Mouse (Mus musculus): ENCODE results near the gene Dscaml1. TPM values are rescaled to one million over a fixed set of nuclear protein-coding genes. Genes with fewer than 3 reads are reported as not detected.

Dscaml1 gene
- polyA plus RNA-seq, 1 experiment from 2014 or later, result 0.23 TPM

GRCm38 (mm10) chr9:45439025-45439424 is 12.6 kb downstream of the Dscaml1 start:
- 82% methylated on average over 4 of the region's 4 CpGs for WGBS
- no peaks in the 10 kb centered on the region for H3K36me3 ChIP-seq
- no peak for DNase-seq (ENCODE audit: low spot score)
- H3K27me3 ChIP-seq (ENCODE audit: low read depth, poor library complexity, severe bottlenecking), result peaks cover 14% of the 10 kb centered on the region; the same call in 1 of the 2 replicates
- no peak overlapping the region for H3K27ac ChIP-seq (replicated peaks)
- H3K4me1 ChIP-seq, result peaks cover 9% of the 10 kb centered on the region
- no peaks in the 10 kb centered on the region for H3K9me3 ChIP-seq (replicated peaks)
- H3K4me3 ChIP-seq, result no peak overlapping the region

- no peak for DNase-seq (ENCODE audit: low spot score)
- no peaks in the 10 kb centered on the region for H3K9me3 ChIP-seq (replicated peaks)
- H3K4me1 ChIP-seq, result peaks cover 9% of the 10 kb centered on the region
- no peaks in the 10 kb centered on the region for H3K36me3 ChIP-seq
- H3K27me3 ChIP-seq (ENCODE audit: low read depth, poor library complexity, severe bottlenecking), result peaks cover 9% of the 10 kb centered on the region; the same call in 1 of the 2 replicates
- no peak overlapping the region for H3K27ac ChIP-seq (replicated peaks)
- 87% methylated on average over 16 of the region's 16 CpGs for WGBS
- H3K4me3 ChIP-seq, result no peak overlapping the region
Measured at GRCm38 (mm10) chr9:45440083-45440784, 13.8 kb downstream of the Dscaml1 start.

GRCm38 (mm10) chr9:45444251-45444798 is 17.9 kb downstream of the Dscaml1 start:
- H3K4me1 ChIP-seq, result peaks cover 9% of the 10 kb centered on the region
- H3K36me3 ChIP-seq, result no peaks in the 10 kb centered on the region
- peaks cover 29% of the 10 kb centered on the region for H3K27me3 ChIP-seq (ENCODE audit: low read depth, poor library complexity, severe bottlenecking)
- H3K4me3 ChIP-seq, result no peak overlapping the region
- WGBS, result 84% methylated on average over 5 of the region's 5 CpGs
- H3K27ac ChIP-seq (replicated peaks), result no peak overlapping the region
- no peaks in the 10 kb centered on the region for H3K9me3 ChIP-seq (replicated peaks)
- no peak for DNase-seq (ENCODE audit: low spot score)

- H3K4me3 ChIP-seq, result no peak overlapping the region
- 80% methylated on average over 4 of the region's 4 CpGs for WGBS
- H3K27ac ChIP-seq (replicated peaks), result no peak overlapping the region
- H3K27me3 ChIP-seq (ENCODE audit: low read depth, poor library complexity, severe bottlenecking), result peaks cover 30% of the 10 kb centered on the region
- no peaks in the 10 kb centered on the region for H3K9me3 ChIP-seq (replicated peaks)
- H3K36me3 ChIP-seq, result no peaks in the 10 kb centered on the region
- peaks cover 3% of the 10 kb centered on the region; the same call in 1 of the 2 replicates for H3K4me1 ChIP-seq
- no peak for DNase-seq (ENCODE audit: low spot score)
Measured at GRCm38 (mm10) chr9:45449658-45450057, 23.2 kb downstream of the Dscaml1 start.

- Histone ChIP-seq H3K4me3 (no peak overlapping the region), H3K27ac (replicated peaks) (no peak overlapping the region), H3K27me3 (ENCODE audit: low read depth, poor library complexity, severe bottlenecking) (peaks cover 30% of the 10 kb centered on the region), H3K9me3 (replicated peaks) (no peaks in the 10 kb centered on the region), H3K4me1 (peaks cover 7% of the 10 kb centered on the region; the same call in 1 of the 2 replicates), H3K36me3 (no peaks in the 10 kb centered on the region)
- DNase-seq (ENCODE audit: low spot score), result no peak
- WGBS, result 91% methylated on average over 4 of the region's 4 CpGs
Measured at GRCm38 (mm10) chr9:45451346-45451745, 24.9 kb downstream of the Dscaml1 start.

GRCm38 (mm10) chr9:45454032-45454431 is 27.6 kb downstream of the Dscaml1 start:
- no peaks in the 10 kb centered on the region for H3K9me3 ChIP-seq (replicated peaks)
- DNase-seq (ENCODE audit: low spot score), result no peak
- H3K27me3 ChIP-seq (ENCODE audit: low read depth, poor library complexity, severe bottlenecking), result 0 out of 2 replicates have a peak, but pooled peaks cover 4% of the 10 kb centered on the region
- 85% methylated on average over 10 of the region's 10 CpGs for WGBS
- H3K27ac ChIP-seq (replicated peaks), result no peak overlapping the region
- no peaks in the 10 kb centered on the region for H3K36me3 ChIP-seq
- H3K4me1 ChIP-seq, result peaks cover 13% of the 10 kb centered on the region
- H3K4me3 ChIP-seq, result no peak overlapping the region

- no peak for DNase-seq (ENCODE audit: low spot score)
- Histone ChIP-seq H3K36me3 (no peaks in the 10 kb centered on the region), H3K27ac (replicated peaks) (no peak overlapping the region), H3K4me3 (no peak overlapping the region), H3K9me3 (replicated peaks) (no peaks in the 10 kb centered on the region), H3K27me3 (ENCODE audit: low read depth, poor library complexity, severe bottlenecking) (no peaks in the 10 kb centered on the region), H3K4me1 (peaks cover 13% of the 10 kb centered on the region)
- WGBS, result 73% methylated on average over 8 of the region's 8 CpGs
Measured at GRCm38 (mm10) chr9:45454889-45455610, 28.6 kb downstream of the Dscaml1 start.

- H3K27ac ChIP-seq (replicated peaks), result no peak overlapping the region
- no peak overlapping the region for H3K4me3 ChIP-seq
- H3K27me3 ChIP-seq (ENCODE audit: low read depth, poor library complexity, severe bottlenecking), result no peaks in the 10 kb centered on the region
- 63% methylated on average over 7 of the region's 7 CpGs for WGBS
- DNase-seq (ENCODE audit: low spot score), result no peak
- peaks cover 13% of the 10 kb centered on the region for H3K4me1 ChIP-seq
- no peaks in the 10 kb centered on the region for H3K9me3 ChIP-seq (replicated peaks)
- no peaks in the 10 kb centered on the region for H3K36me3 ChIP-seq
Measured at GRCm38 (mm10) chr9:45457200-45457599, 30.8 kb downstream of the Dscaml1 start.

GRCm38 (mm10) chr9:45458363-45458762 is 31.9 kb downstream of the Dscaml1 start:
- H3K9me3 ChIP-seq (replicated peaks), result no peaks in the 10 kb centered on the region
- H3K4me1 ChIP-seq, result peaks cover 13% of the 10 kb centered on the region
- WGBS, result 61% methylated on average over 14 of the region's 14 CpGs
- H3K4me3 ChIP-seq, result no peak overlapping the region
- H3K27me3 ChIP-seq (ENCODE audit: low read depth, poor library complexity, severe bottlenecking), result no peaks in the 10 kb centered on the region
- no peak overlapping the region for H3K27ac ChIP-seq (replicated peaks)
- no peak for DNase-seq (ENCODE audit: low spot score)
- no peaks in the 10 kb centered on the region for H3K36me3 ChIP-seq

GRCm38 (mm10) chr9:45465396-45466019 is 39.1 kb downstream of the Dscaml1 start:
- Histone ChIP-seq H3K4me3 (no peak overlapping the region), H3K4me1 (peaks cover 12% of the 10 kb centered on the region), H3K36me3 (no peaks in the 10 kb centered on the region), H3K9me3 (replicated peaks) (no peaks in the 10 kb centered on the region), H3K27ac (replicated peaks) (peak overlapping the region; percentile 23; the same call in 1 of the 2 replicates), H3K27me3 (ENCODE audit: low read depth, poor library complexity, severe bottlenecking) (no peaks in the 10 kb centered on the region)
- 66% methylated on average over 6 of the region's 6 CpGs for WGBS
- no peak for DNase-seq (ENCODE audit: low spot score)

GRCm38 (mm10) chr9:45468235-45468634 is 41.8 kb downstream of the Dscaml1 start:
- Histone ChIP-seq H3K4me3 (no peak overlapping the region), H3K9me3 (replicated peaks) (no peaks in the 10 kb centered on the region), H3K36me3 (no peaks in the 10 kb centered on the region), H3K27me3 (ENCODE audit: low read depth, poor library complexity, severe bottlenecking) (no peaks in the 10 kb centered on the region), H3K4me1 (peaks cover 23% of the 10 kb centered on the region), H3K27ac (replicated peaks) (no peak overlapping the region)
- no peak for DNase-seq (ENCODE audit: low spot score)
- WGBS, result 87% methylated on average over 10 of the region's 10 CpGs

GRCm38 (mm10) chr9:45470746-45471471 is 44.5 kb downstream of the Dscaml1 start:
- Histone ChIP-seq H3K36me3 (no peaks in the 10 kb centered on the region), H3K27me3 (ENCODE audit: low read depth, poor library complexity, severe bottlenecking) (no peaks in the 10 kb centered on the region), H3K4me1 (peaks cover 15% of the 10 kb centered on the region), H3K27ac (replicated peaks) (no peak overlapping the region; the same call in 1 of the 2 replicates), H3K4me3 (no peak overlapping the region), H3K9me3 (replicated peaks) (no peaks in the 10 kb centered on the region)
- no peak for DNase-seq (ENCODE audit: low spot score)
- 89% methylated on average over 10 of the region's 10 CpGs for WGBS

Data from midbrain, embryonic 10.5 days (tissue).